Mouse (Mus musculus) liver (tissue): ENCODE measurements around the gene Hadh.

Source experiments
- DNase-seq: peaks from one replicate; pipeline ENCODE4 v3.0.0-alpha.2; 2020; ENCODE audit warnings: mixed read lengths

The Hadh gene

GRCm38 (mm10) chr3:131271559-131272373 is at the start of gene Hadh:
Hadh (minus strand) TSS chr3:131272101.
- peak; percentile 89 for DNase-seq

- DNase-seq = peak; percentile 75
These were observed 48.3 kb upstream of the Hadh start for GRCm38 (mm10) chr3:131320184-131320583.

- no peak for DNase-seq
These were observed 46.3 kb upstream of the Hadh start for GRCm38 (mm10) chr3:131318211-131318610.

- no peak for DNase-seq
These were observed 45.2 kb upstream of the Hadh start for GRCm38 (mm10) chr3:131317126-131317525.

GRCm38 (mm10) chr3:131315957-131316510 is 44.1 kb upstream of the Hadh start:
- DNase-seq = no peak

- DNase-seq = no peak
These were observed 40.4 kb upstream of the Hadh start for GRCm38 (mm10) chr3:131312340-131312739.

GRCm38 (mm10) chr3:131310572-131310971 is 38.7 kb upstream of the Hadh start:
- no peak for DNase-seq

GRCm38 (mm10) chr3:131307811-131308210 is 35.9 kb upstream of the Hadh start:
- no peak for DNase-seq

GRCm38 (mm10) chr3:131306255-131306654 is 34.4 kb upstream of the Hadh start:
- DNase-seq = no peak

- no peak for DNase-seq
These were observed 31.4 kb upstream of the Hadh start for GRCm38 (mm10) chr3:131303320-131303714.

- peak; percentile 83 for DNase-seq
These were observed 30.8 kb upstream of the Hadh start, which contains the start of gene Cyp2u1 for GRCm38 (mm10) chr3:131302452-131303319. Cyp2u1 (minus strand) TSS chr3:131303227.

- no peak for DNase-seq
These were observed 28.0 kb upstream of the Hadh start for GRCm38 (mm10) chr3:131299908-131300307.

GRCm38 (mm10) chr3:131299078-131299477 is 27.2 kb upstream of the Hadh start:
- DNase-seq = no peak

- DNase-seq = no peak
These were observed 25.0 kb upstream of the Hadh start for GRCm38 (mm10) chr3:131296893-131297292.

GRCm38 (mm10) chr3:131295513-131296200 is 23.8 kb upstream of the Hadh start:
- DNase-seq = no peak

GRCm38 (mm10) chr3:131294503-131294902 is 22.6 kb upstream of the Hadh start:
- no peak for DNase-seq

- DNase-seq = no peak
These were observed 21.1 kb upstream of the Hadh start for GRCm38 (mm10) chr3:131292959-131293358.

GRCm38 (mm10) chr3:131292349-131292748 is 20.4 kb upstream of the Hadh start:
- no peak for DNase-seq

GRCm38 (mm10) chr3:131291890-131292289 is 20.0 kb upstream of the Hadh start:
- no peak for DNase-seq

GRCm38 (mm10) chr3:131274151-131274550 is 2.2 kb upstream of the Hadh start:
- DNase-seq = no peak

GRCm38 (mm10) chr3:131272374-131273100 is 636 bp upstream of the Hadh start:
- no peak for DNase-seq

- DNase-seq = peak; percentile 67
These were observed 744 bp downstream of the Hadh start for GRCm38 (mm10) chr3:131271157-131271556.
